Mouse (Mus musculus) ovary, postnatal 14 days (tissue): ENCODE results near the gene Ccdc83.

Experiments used
- DNase-seq: peaks from one replicate; pipeline ENCODE4 v3.0.0; 2022; ENCODE audit warnings: low spot score

Gene Ccdc83

GRCm38 (mm10) chr7:90265289-90265970, at the start of gene Ccdc83:
Gene Ccdc83, minus strand, starts transcription at chr7:90265777.
- peak; percentile 75 for DNase-seq

GRCm38 (mm10) chr7:90313421-90313820, 47.8 kb upstream of the Ccdc83 start:
- no peak for DNase-seq

GRCm38 (mm10) chr7:90312151-90312883, 46.7 kb upstream of the Ccdc83 start:
- no peak for DNase-seq

- DNase-seq = no peak
Observed at GRCm38 (mm10) chr7:90308003-90308402, 42.4 kb upstream of the Ccdc83 start.

GRCm38 (mm10) chr7:90306968-90307367, 41.4 kb upstream of the Ccdc83 start:
- DNase-seq = no peak

- no peak for DNase-seq
Observed at GRCm38 (mm10) chr7:90306079-90306478, 40.5 kb upstream of the Ccdc83 start.

GRCm38 (mm10) chr7:90302647-90303552, 37.3 kb upstream of the Ccdc83 start:
- no peak for DNase-seq

GRCm38 (mm10) chr7:90301942-90302646, 36.5 kb upstream of the Ccdc83 start, which contains the start of gene Sytl2:
Gene Sytl2, plus strand, starts transcription at chr7:90302252.
- DNase-seq = peak; percentile 18

- no peak for DNase-seq
Observed at GRCm38 (mm10) chr7:90291885-90292284, 26.3 kb upstream of the Ccdc83 start.

GRCm38 (mm10) chr7:90284793-90285192, 19.2 kb upstream of the Ccdc83 start:
- no peak for DNase-seq

- DNase-seq = no peak
Observed at GRCm38 (mm10) chr7:90282786-90283185, 17.2 kb upstream of the Ccdc83 start.

GRCm38 (mm10) chr7:90281759-90282546, 16.4 kb upstream of the Ccdc83 start:
- no peak for DNase-seq

GRCm38 (mm10) chr7:90280878-90281277, 15.3 kb upstream of the Ccdc83 start:
- DNase-seq = no peak

GRCm38 (mm10) chr7:90280274-90280875, 14.8 kb upstream of the Ccdc83 start:
- DNase-seq = no peak

- no peak for DNase-seq
Observed at GRCm38 (mm10) chr7:90279136-90279535, 13.6 kb upstream of the Ccdc83 start.

GRCm38 (mm10) chr7:90277769-90278168, 12.2 kb upstream of the Ccdc83 start:
- no peak for DNase-seq

GRCm38 (mm10) chr7:90277246-90277645, 11.7 kb upstream of the Ccdc83 start:
- DNase-seq = no peak

GRCm38 (mm10) chr7:90274561-90275100, 9.1 kb upstream of the Ccdc83 start:
- no peak for DNase-seq

GRCm38 (mm10) chr7:90270141-90270540, 4.6 kb upstream of the Ccdc83 start:
- no peak for DNase-seq

- DNase-seq = no peak
Observed at GRCm38 (mm10) chr7:90261902-90262599, 3.5 kb downstream of the Ccdc83 start.
